Mouse (Mus musculus): ENCODE measurements at regions not wholly inside any gene's neighbourhood (a gene's known extent, or its start where the extent isn't known, plus 50 kb on each side); places are given as distances from the start of the nearest gene placed in this dataset.
A peak's percentile ranks its signal among the peaks of the same experiment; 100 is the strongest.

- H3K36me3 ChIP-seq (replicated peaks), result no peaks in the 10 kb centered on the region
- H3K9me3 ChIP-seq, result no peaks in the 10 kb centered on the region
- 0 out of 2 replicates have a peak, but pooled peaks cover 3% of the 10 kb centered on the region for H3K4me1 ChIP-seq
- H3K4me3 ChIP-seq, result no peak overlapping the region
- 73% methylated on average over 13 of the region's 13 CpGs for WGBS
- no peaks in the 10 kb centered on the region for H3K27me3 ChIP-seq (replicated peaks)
- no peak for ATAC-seq (replicated peaks)
- H3K27ac ChIP-seq, result no peak overlapping the region
- no peak overlapping the region for H3K9ac ChIP-seq
- no peak overlapping the region for H3K4me2 ChIP-seq
These were observed 294.7 kb downstream of the Irs2 start for GRCm38 (mm10) chr8:10713515-10714042.

GRCm38 (mm10) chr8:10712118-10712689 lies 296.1 kb downstream of the Irs2 start:
- 38% methylated on average over 7 of the region's 7 CpGs for WGBS
- Histone ChIP-seq H3K4me1 (0 out of 2 replicates have a peak, but pooled peaks cover 3% of the 10 kb centered on the region), H3K9me3 (no peaks in the 10 kb centered on the region), H3K27me3 (replicated peaks) (no peaks in the 10 kb centered on the region), H3K9ac (no peak overlapping the region), H3K36me3 (replicated peaks) (no peaks in the 10 kb centered on the region), H3K27ac (no peak overlapping the region), H3K4me3 (no peak overlapping the region), H3K4me2 (no peak overlapping the region)
- ATAC-seq (replicated peaks), result no peak

- no peak for ATAC-seq (replicated peaks)
- Histone ChIP-seq H3K27ac (no peak overlapping the region), H3K27me3 (replicated peaks) (no peaks in the 10 kb centered on the region), H3K9me3 (no peaks in the 10 kb centered on the region), H3K4me2 (no peak overlapping the region), H3K4me1 (0 out of 2 replicates have a peak, but pooled peaks cover 3% of the 10 kb centered on the region), H3K36me3 (replicated peaks) (no peaks in the 10 kb centered on the region), H3K4me3 (no peak overlapping the region), H3K9ac (no peak overlapping the region)
- 59% methylated on average over 7 of the region's 7 CpGs for WGBS
These were observed 296.8 kb downstream of the Irs2 start for GRCm38 (mm10) chr8:10711474-10711873.

GRCm38 (mm10) chr8:10708509-10708908 lies 299.7 kb downstream of the Irs2 start:
- H3K4me1 ChIP-seq, result peaks cover 8% of the 10 kb centered on the region; the same call in 1 of the 2 replicates
- H3K4me2 ChIP-seq, result no peak overlapping the region
- no peaks in the 10 kb centered on the region for H3K36me3 ChIP-seq (replicated peaks)
- no peak overlapping the region for H3K9ac ChIP-seq
- no peaks in the 10 kb centered on the region for H3K27me3 ChIP-seq (replicated peaks)
- no peak overlapping the region for H3K4me3 ChIP-seq
- no peak overlapping the region for H3K27ac ChIP-seq
- no peaks in the 10 kb centered on the region for H3K9me3 ChIP-seq
- ATAC-seq (replicated peaks), result no peak
- 78% methylated on average over 6 of the region's 6 CpGs for WGBS

- Histone ChIP-seq H3K36me3 (replicated peaks) (no peaks in the 10 kb centered on the region), H3K9me3 (no peaks in the 10 kb centered on the region), H3K9ac (no peak overlapping the region), H3K4me3 (no peak overlapping the region), H3K4me2 (no peak overlapping the region), H3K27me3 (replicated peaks) (no peaks in the 10 kb centered on the region), H3K4me1 (peaks cover 13% of the 10 kb centered on the region), H3K27ac (no peak overlapping the region)
- no peak for ATAC-seq (replicated peaks)
These were observed 301.1 kb downstream of the Irs2 start for GRCm38 (mm10) chr8:10707122-10707521.

- WGBS, result 75% methylated on average over 7 of the region's 7 CpGs
- no peaks in the 10 kb centered on the region for H3K27me3 ChIP-seq (replicated peaks)
- H3K4me1 ChIP-seq, result peaks cover 19% of the 10 kb centered on the region
- no peak overlapping the region for H3K4me2 ChIP-seq
- H3K9me3 ChIP-seq, result no peaks in the 10 kb centered on the region
- H3K36me3 ChIP-seq (replicated peaks), result no peaks in the 10 kb centered on the region
- no peak overlapping the region for H3K4me3 ChIP-seq
- no peak overlapping the region for H3K9ac ChIP-seq
- ATAC-seq (replicated peaks), result no peak
- H3K27ac ChIP-seq, result no peak overlapping the region
These were observed 302.3 kb downstream of the Irs2 start for GRCm38 (mm10) chr8:10705909-10706308.

- Histone ChIP-seq H3K4me2 (no peak overlapping the region), H3K9ac (no peak overlapping the region), H3K4me3 (no peak overlapping the region), H3K27ac (no peak overlapping the region), H3K27me3 (replicated peaks) (no peaks in the 10 kb centered on the region), H3K4me1 (peaks cover 24% of the 10 kb centered on the region), H3K36me3 (replicated peaks) (no peaks in the 10 kb centered on the region), H3K9me3 (no peaks in the 10 kb centered on the region)
- ATAC-seq (replicated peaks), result no peak
- 91% methylated on average over 7 of the region's 7 CpGs for WGBS
These were observed 305.5 kb downstream of the Irs2 start for GRCm38 (mm10) chr8:10702755-10703154.

- WGBS, result 41% methylated on average over 10 of the region's 10 CpGs
These were observed 306.0 kb downstream of the Irs2 start for GRCm38 (mm10) chr8:10702248-10702647.

GRCm38 (mm10) chr8:10701648-10702061 lies 306.6 kb downstream of the Irs2 start:
- ATAC-seq (replicated peaks), result peak; percentile 63; the same call in 1 of the 2 replicates
- no peak overlapping the region for H3K9ac ChIP-seq
- no peak overlapping the region for H3K27ac ChIP-seq
- 13% methylated on average over 4 of the region's 4 CpGs for WGBS
- peaks cover 24% of the 10 kb centered on the region for H3K4me1 ChIP-seq
- H3K36me3 ChIP-seq (replicated peaks), result no peaks in the 10 kb centered on the region
- H3K4me3 ChIP-seq, result no peak overlapping the region
- no peaks in the 10 kb centered on the region for H3K9me3 ChIP-seq
- no peaks in the 10 kb centered on the region for H3K27me3 ChIP-seq (replicated peaks)
- no peak overlapping the region; the same call in 1 of the 2 replicates for H3K4me2 ChIP-seq

More at GRCm38 (mm10) chr8:10702248-10702647, 306.0 kb downstream of the Irs2 start:
- Histone ChIP-seq H3K9me3 (no peaks in the 10 kb centered on the region), H3K4me1 (peaks cover 24% of the 10 kb centered on the region), H3K4me2 (no peak overlapping the region), H3K27ac (no peak overlapping the region), H3K9ac (no peak overlapping the region), H3K27me3 (replicated peaks) (no peaks in the 10 kb centered on the region), H3K4me3 (no peak overlapping the region), H3K36me3 (replicated peaks) (no peaks in the 10 kb centered on the region)
- no peak; the same call in 1 of the 2 replicates for ATAC-seq (replicated peaks)

- H3K36me3 ChIP-seq (replicated peaks), result no peaks in the 10 kb centered on the region
- H3K9me3 ChIP-seq, result no peaks in the 10 kb centered on the region
- no peaks in the 10 kb centered on the region for H3K27me3 ChIP-seq (replicated peaks)
- H3K4me2 ChIP-seq, result no peak overlapping the region
- no peak overlapping the region for H3K9ac ChIP-seq
- H3K27ac ChIP-seq, result no peak overlapping the region
- peaks cover 24% of the 10 kb centered on the region for H3K4me1 ChIP-seq
- no peak overlapping the region for H3K4me3 ChIP-seq
- WGBS, result 64% methylated on average over 4 of the region's 4 CpGs
- no peak for ATAC-seq (replicated peaks)
These were observed 307.0 kb downstream of the Irs2 start for GRCm38 (mm10) chr8:10701226-10701625.

- no peaks in the 10 kb centered on the region for H3K36me3 ChIP-seq (replicated peaks)
- no peak overlapping the region for H3K27ac ChIP-seq
- WGBS, result 32% methylated on average over 9 of the region's 9 CpGs
- H3K27me3 ChIP-seq (replicated peaks), result no peaks in the 10 kb centered on the region
- H3K4me1 ChIP-seq, result peaks cover 18% of the 10 kb centered on the region
- H3K9ac ChIP-seq, result no peak overlapping the region
- no peaks in the 10 kb centered on the region for H3K9me3 ChIP-seq
- no peak overlapping the region for H3K4me2 ChIP-seq
- ATAC-seq (replicated peaks), result peak; percentile 66; the same call in 1 of the 2 replicates
- H3K4me3 ChIP-seq, result no peak overlapping the region
These were observed 308.6 kb downstream of the Irs2 start for GRCm38 (mm10) chr8:10699669-10700068.

GRCm38 (mm10) chr8:10695181-10695580 lies 313.1 kb downstream of the Irs2 start:
- H3K36me3 ChIP-seq (replicated peaks), result no peaks in the 10 kb centered on the region
- no peaks in the 10 kb centered on the region for H3K9me3 ChIP-seq
- H3K27ac ChIP-seq, result no peak overlapping the region
- ATAC-seq (replicated peaks), result no peak
- H3K4me3 ChIP-seq, result no peak overlapping the region
- H3K4me2 ChIP-seq, result no peak overlapping the region
- H3K9ac ChIP-seq, result no peak overlapping the region
- WGBS, result 84% methylated on average over 6 of the region's 6 CpGs
- H3K4me1 ChIP-seq, result peaks cover 5% of the 10 kb centered on the region
- H3K27me3 ChIP-seq (replicated peaks), result no peaks in the 10 kb centered on the region

GRCm38 (mm10) chr8:10690659-10691058 lies 317.6 kb downstream of the Irs2 start:
- no peak for ATAC-seq (replicated peaks)

More at GRCm38 (mm10) chr8:10690659-10691058, 317.6 kb downstream of the Irs2 start:
- Histone ChIP-seq H3K9ac (no peak overlapping the region), H3K4me3 (no peak overlapping the region), H3K27ac (no peak overlapping the region), H3K36me3 (replicated peaks) (no peaks in the 10 kb centered on the region), H3K4me2 (no peak overlapping the region), H3K9me3 (no peaks in the 10 kb centered on the region), H3K4me1 (no peaks in the 10 kb centered on the region), H3K27me3 (replicated peaks) (no peaks in the 10 kb centered on the region)
- WGBS, result 80% methylated on average over 1 of the region's 1 CpGs

All from midbrain, embryonic 15.5 days (tissue).